In the genomic region with DNA sequence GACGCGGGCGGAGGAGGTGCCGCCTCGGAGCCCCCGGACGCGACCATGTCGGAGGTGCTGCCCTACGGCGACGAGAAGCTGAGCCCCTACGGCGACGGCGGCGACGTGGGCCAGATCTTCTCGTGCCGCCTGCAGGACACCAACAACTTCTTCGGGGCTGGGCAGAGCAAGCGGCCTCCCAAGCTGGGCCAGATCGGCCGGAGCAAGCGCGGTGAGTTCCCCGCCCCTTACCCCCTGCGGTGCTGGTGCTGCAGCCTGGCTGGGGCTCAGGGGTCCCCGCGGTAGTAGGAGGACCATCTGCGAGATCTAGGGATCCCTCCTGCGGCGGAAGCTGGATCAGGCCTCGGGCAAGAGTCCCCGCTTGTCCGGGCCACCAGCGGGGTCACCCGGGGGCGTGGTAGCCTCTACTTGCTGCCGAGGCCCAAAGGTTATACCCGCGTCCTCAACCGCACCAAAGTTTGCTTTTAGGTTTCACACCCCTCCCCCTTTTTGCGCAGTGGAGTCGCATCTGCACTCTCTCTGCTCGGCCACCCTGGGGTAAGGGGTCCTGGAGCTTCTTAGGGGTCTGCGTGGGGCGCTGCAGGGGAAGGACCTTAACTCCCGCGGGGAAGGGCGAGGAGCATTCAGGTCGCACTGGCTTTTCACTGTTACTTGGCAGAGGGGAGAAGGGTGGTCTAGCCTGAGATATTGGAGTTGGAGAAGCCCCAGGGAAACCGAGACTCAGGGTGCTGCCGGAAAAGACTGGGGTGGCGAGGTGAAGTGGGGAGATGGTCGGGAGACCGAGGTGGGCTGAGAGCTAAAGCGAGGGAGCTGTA, we compare ENCODE assay signal across 7 mouse cellular contexts. TPM values are rescaled to one million over a fixed set of nuclear protein-coding genes. Genes with fewer than 3 reads are reported as not detected.
DNase-seq lines count a peak whose midpoint lies in the region; ATAC-seq lines count a peak whose summit lies in the region.

No protein-coding gene starts in this region.

- ATAC-seq in granulocyte monocyte progenitor cell, adult 5-6 weeks (replicated peaks; ENCODE audit: poor library complexity, severe bottlenecking), result no peak

- H3K4me1 ChIP-seq in heart, embryonic 10.5 days, result peaks cover 37% of the 10 kb centered on the region

- peak overlapping the region; percentile 87 for H3K27ac ChIP-seq in heart, embryonic 10.5 days

- H3K36me3 ChIP-seq in heart, embryonic 10.5 days, result no peaks in the 10 kb centered on the region

- peaks cover 96% of the 10 kb centered on the region for H3K27me3 ChIP-seq in heart, embryonic 10.5 days (ENCODE audit: insufficient read depth, poor library complexity, severe bottlenecking)

- DNase-seq in thymus, postnatal 14 days, result peak; percentile 19
- DNase-seq in thymus, postnatal 10 days (ENCODE audit: low spot score in 2 of 2), result no peak
- peak; percentile 82 for DNase-seq in cerebellum, adult 9-11 months
- DNase-seq in heart, embryonic 10.5 days (ENCODE audit: low spot score), result no peak
- DNase-seq in kidney, adult 9 months, result peak; percentile 78
- peak; percentile 40 for DNase-seq in lung, postnatal 14 days

- WGBS in heart, embryonic 10.5 days, result under 1% methylated on average over 58 of the region's 58 CpGs

- no peaks in the 10 kb centered on the region for H3K9me3 ChIP-seq in heart, embryonic 10.5 days

- peak overlapping the region; percentile 87 for H3K4me3 ChIP-seq in heart, embryonic 10.5 days

RNA-seq across cellular contexts. Expression of a gene that starts 1.2 kb away (rescaled TPM):
- 0.38 and 0.70 TPM in 2 replicates for polyA plus RNA-seq in heart, embryonic 10.5 days (2016; fragmentation: Nextera tagmentation; extraction: Ambion mirVana)
- total RNA-seq in granulocyte monocyte progenitor cell, adult 5-6 weeks (2014; fragmentation: Nextera tagmentation), result not detected in 2 replicates
- not detected in 2 replicates for total RNA-seq in granulocyte monocyte progenitor cell, adult 5-6 weeks (2017)

RNA-seq across cellular contexts. Expression of a gene that starts 20.9 kb away (rescaled TPM):
- 22.2 and 24.9 TPM in 2 replicates for polyA plus RNA-seq in heart, embryonic 10.5 days (2016; fragmentation: Nextera tagmentation; extraction: Ambion mirVana)
- total RNA-seq in granulocyte monocyte progenitor cell, adult 5-6 weeks (2014; fragmentation: Nextera tagmentation), result 7.4 and 10.1 TPM in 2 replicates
- 7.6 and 8.7 TPM in 2 replicates for total RNA-seq in granulocyte monocyte progenitor cell, adult 5-6 weeks (2017)

RNA-seq across cellular contexts. Expression of a gene that starts 59.0 kb away (rescaled TPM):
- polyA plus RNA-seq in heart, embryonic 10.5 days (2016; fragmentation: Nextera tagmentation; extraction: Ambion mirVana), result 0.16 TPM in 1 of 2 replicates, not detected in the other
- total RNA-seq in granulocyte monocyte progenitor cell, adult 5-6 weeks (2014; fragmentation: Nextera tagmentation), result not detected in 2 replicates
- total RNA-seq in granulocyte monocyte progenitor cell, adult 5-6 weeks (2017), result not detected in 2 replicates

Comparison
In these comparisons a context has a peak if more than half of its experiments do, and no peak if none do; other contexts are left out.
1. DNase-seq: peak in thymus, postnatal 14 days (single experiment), cerebellum, adult 9-11 months (single experiment), kidney, adult 9 months (single experiment) and lung, postnatal 14 days (single experiment); none in thymus, postnatal 10 days (0 of 2) and heart, embryonic 10.5 days (single experiment).